Mouse (Mus musculus) hindbrain, embryonic 14.5 days (tissue): ENCODE results near the gene Magi2. TPM values are rescaled to one million over a fixed set of nuclear protein-coding genes. Genes with fewer than 3 reads are reported as not detected.

ENCODE experiments used
- ATAC-seq: fragments of 200-750 bp; cut with Nextera tagmentation; 2 replicates; pipeline ENCODE4 v1.8.0; 2017; ENCODE audit warnings: moderate number of reproducible peaks, mild to moderate bottlenecking, moderate TSS enrichment, moderate library complexity; ENCODE audit not compliant: low FRiP score
- DNase-seq: peaks from one replicate; pipeline ENCODE4 v3.0.0-alpha.2; 2015; ENCODE audit warnings: low spot score
- H3K27ac ChIP-seq: fragments of 300-500 bp; sonication (generic); 2 replicates; pipeline ENCODE4 v1.5.1; 2014; ENCODE audit warnings: mild to moderate bottlenecking, moderate library complexity
- H3K27me3 ChIP-seq: fragments of 300-500 bp; sonication (generic); 2 replicates; pipeline ENCODE4 v1.6.1; 2014; ENCODE audit warnings: mild to moderate bottlenecking, low read length, mixed read lengths; ENCODE audit not compliant: control insufficient read depth, insufficient read depth
- H3K36me3 ChIP-seq: fragments of 300-500 bp; sonication (generic); replicated peaks from 2 replicates; pipeline ENCODE4 v1.6.1; 2014; ENCODE audit not compliant: control insufficient read depth, insufficient read depth
- H3K4me1 ChIP-seq: fragments of 300-500 bp; sonication (generic); replicated peaks from 2 replicates; pipeline ENCODE4 v1.6.1; 2014; ENCODE audit warnings: antibody characterized with exemption, low read length, mixed read lengths; ENCODE audit not compliant: control insufficient read depth, insufficient read depth
- H3K4me2 ChIP-seq: fragments of 300-500 bp; sonication (generic); replicated peaks from 2 replicates; pipeline ENCODE4 v1.6.1; 2014; ENCODE audit warnings: mild to moderate bottlenecking, moderate library complexity
- H3K4me3 ChIP-seq: fragments of 300-500 bp; sonication (generic); replicated peaks from 2 replicates; pipeline ENCODE4 v1.5.1; 2014; ENCODE audit warnings: mild to moderate bottlenecking, low read length
- H3K9ac ChIP-seq: fragments of 300-500 bp; sonication (generic); 2 replicates; pipeline ENCODE4 v1.6.1; 2014
- H3K9me3 ChIP-seq: fragments of 300-500 bp; sonication (generic); 2 replicates; pipeline ENCODE4 v1.6.1; 2016; ENCODE audit warnings: low read length; ENCODE audit not compliant: control insufficient read depth
- WGBS: fragments of 180-500 bp; shearing (Covaris S2); extraction: QIAGEN DNeasy Blood & Tissue Kit; methylation state at CpG from one replicate; pipeline ENCODE4 v1.1.7; 2014; 5-methylcytosine and 5-hydroxymethylcytosine counted together
- polyA plus RNA-seq: library from polyadenylated mRNA; unstranded; fragments of >200 nt; fragmentation: Nextera tagmentation; extraction: Ambion mirVana; gene quantifications from 2 replicates; pipeline ENCODE4 v1.2.1, GENCODE M21; 2014

The Magi2 gene
- polyA plus RNA-seq, 1 experiment from 2014 or later: 25.6 TPM

GRCm38 (mm10) chr5:20227912-20228762 is 1001.3 kb downstream of the Magi2 start:
- Histone ChIP-seq H3K9me3 (no peaks in the 10 kb centered on the region), H3K36me3 (no peaks in the 10 kb centered on the region), H3K4me1 (peaks cover 9% of the 10 kb centered on the region; the same call in 1 of the 2 replicates), H3K4me2 (peak overlapping the region; percentile 32), H3K9ac (peak overlapping the region; percentile 12), H3K4me3 (peak overlapping the region; percentile 20), H3K27me3 (no peaks in the 10 kb centered on the region), H3K27ac (peak overlapping the region; percentile 57; the same call in 1 of the 2 replicates)
- DNase-seq (peak; percentile 48), ATAC-seq (peak; percentile 61)
- WGBS: 36% methylated on average over 16 of the region's 16 CpGs

DNA sequence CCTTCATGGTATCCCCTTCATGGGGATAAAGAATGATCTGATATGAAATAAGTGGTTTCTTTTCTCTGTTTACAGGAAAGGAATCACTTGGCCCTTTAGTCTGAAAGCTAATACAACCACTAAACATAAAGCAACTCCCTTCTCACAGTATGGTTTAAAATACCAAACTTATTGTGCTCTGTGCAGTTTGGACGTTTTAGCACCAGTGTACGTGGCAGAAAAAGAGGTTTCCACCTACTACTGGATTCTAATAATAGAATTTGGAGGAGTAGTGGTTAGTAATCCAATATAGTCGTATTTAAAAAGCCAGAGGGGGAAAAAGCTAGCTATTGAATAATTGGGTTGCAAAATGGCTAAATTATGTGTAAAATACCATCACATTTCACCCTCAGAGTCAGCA is 1005.1 kb downstream of the Magi2 start:
- Histone ChIP-seq H3K4me2 (no peak overlapping the region), H3K4me1 (peaks cover 4% of the 10 kb centered on the region; the same call in 1 of the 2 replicates), H3K9me3 (no peaks in the 10 kb centered on the region), H3K9ac (no peak overlapping the region), H3K4me3 (no peak overlapping the region), H3K27me3 (no peaks in the 10 kb centered on the region), H3K36me3 (no peaks in the 10 kb centered on the region), H3K27ac (no peak overlapping the region)
- ATAC-seq: no peak
- no peak for DNase-seq
- 67% methylated on average over 3 of the region's 3 CpGs for WGBS

DNA sequence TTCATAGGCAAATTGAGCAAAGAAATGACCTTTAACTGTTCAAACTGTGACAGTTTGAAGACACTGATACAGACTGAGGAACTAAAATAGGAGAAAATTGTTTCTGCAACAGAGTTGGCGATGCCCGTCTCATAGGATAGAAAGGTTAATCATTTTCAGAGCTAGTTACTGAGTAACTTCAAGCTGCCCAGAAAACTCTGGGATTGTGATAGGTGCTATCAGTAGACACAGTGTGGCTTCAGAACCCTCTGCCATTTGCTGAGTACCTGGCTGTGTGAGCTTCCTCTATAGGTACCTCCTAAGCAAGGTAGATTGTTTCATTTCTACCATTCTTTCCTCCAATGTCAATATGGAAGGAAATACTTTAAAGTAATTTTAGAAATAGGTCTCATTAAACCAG is 1014.7 kb downstream of the Magi2 start:
- no peaks in the 10 kb centered on the region for H3K27me3 ChIP-seq
- no peak overlapping the region for H3K9ac ChIP-seq
- H3K36me3 ChIP-seq: no peaks in the 10 kb centered on the region
- DNase-seq: no peak
- no peaks in the 10 kb centered on the region for H3K9me3 ChIP-seq
- no peak for ATAC-seq
- no peak overlapping the region for H3K4me2 ChIP-seq
- H3K4me3 ChIP-seq: no peak overlapping the region
- WGBS: 64% methylated on average over 2 of the region's 2 CpGs
- no peak overlapping the region; the same call in 1 of the 2 replicates for H3K27ac ChIP-seq
- H3K4me1 ChIP-seq: 0 out of 2 replicates have a peak, but pooled peaks cover 4% of the 10 kb centered on the region

DNA sequence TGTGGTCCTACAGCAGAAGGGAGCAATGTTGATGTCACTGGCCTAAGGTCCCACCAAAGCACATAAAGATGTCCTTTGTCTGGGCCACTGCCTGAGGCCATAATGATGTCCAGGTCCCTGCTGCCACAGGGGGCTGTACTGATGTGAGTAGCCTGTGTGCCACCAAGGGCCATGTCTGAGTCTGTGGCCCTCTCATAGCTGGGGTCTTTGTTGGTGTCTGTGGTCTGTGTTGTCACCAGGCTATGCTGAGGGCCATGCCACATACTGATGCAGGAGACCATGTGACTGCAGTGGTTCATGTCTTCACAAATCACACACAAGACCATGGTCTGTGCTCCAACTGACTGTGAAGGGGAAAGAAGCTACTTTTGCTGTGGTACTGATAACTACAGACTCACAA is 1015.7 kb downstream of the Magi2 start:
- no peak overlapping the region for H3K4me3 ChIP-seq
- ATAC-seq (no peak), DNase-seq (no peak)
- 0 out of 2 replicates have a peak, but pooled peaks cover 4% of the 10 kb centered on the region for H3K4me1 ChIP-seq
- H3K27me3 ChIP-seq: no peaks in the 10 kb centered on the region
- no peak overlapping the region for H3K4me2 ChIP-seq
- H3K9ac ChIP-seq: no peak overlapping the region
- no peak overlapping the region for H3K27ac ChIP-seq
- H3K9me3 ChIP-seq: no peaks in the 10 kb centered on the region
- H3K36me3 ChIP-seq: no peaks in the 10 kb centered on the region

DNA sequence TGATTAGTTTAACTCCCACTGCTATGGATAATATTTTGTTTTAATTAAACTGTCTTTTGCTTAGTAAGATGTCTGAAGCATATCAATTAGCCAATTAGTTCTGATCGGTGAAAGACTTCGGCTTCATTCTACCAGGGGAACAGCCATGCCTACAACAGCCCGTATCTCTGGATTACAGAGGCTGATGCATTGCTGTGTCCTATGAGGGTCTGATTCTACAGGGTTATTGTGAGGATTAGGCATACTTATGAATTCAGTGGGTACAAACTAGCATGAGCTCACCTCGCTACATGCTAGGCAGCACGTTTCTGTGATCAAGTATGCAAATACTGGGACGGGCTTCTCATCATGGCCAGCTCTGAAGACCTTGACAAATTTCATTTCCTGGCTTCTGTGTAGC is 1022.5 kb downstream of the Magi2 start:
- Histone ChIP-seq H3K4me2 (no peak overlapping the region), H3K4me3 (no peak overlapping the region), H3K9ac (no peak overlapping the region), H3K9me3 (no peaks in the 10 kb centered on the region), H3K27me3 (no peaks in the 10 kb centered on the region), H3K27ac (no peak overlapping the region), H3K4me1 (no peaks in the 10 kb centered on the region), H3K36me3 (no peaks in the 10 kb centered on the region)
- ATAC-seq (peak; percentile 46; the same call in 1 of the 2 replicates), DNase-seq (no peak)
- WGBS: 79% methylated on average over 6 of the region's 6 CpGs

GRCm38 (mm10) chr5:20251541-20251940 is 1024.7 kb downstream of the Magi2 start:
- WGBS: 90% methylated on average over 6 of the region's 6 CpGs

DNA sequence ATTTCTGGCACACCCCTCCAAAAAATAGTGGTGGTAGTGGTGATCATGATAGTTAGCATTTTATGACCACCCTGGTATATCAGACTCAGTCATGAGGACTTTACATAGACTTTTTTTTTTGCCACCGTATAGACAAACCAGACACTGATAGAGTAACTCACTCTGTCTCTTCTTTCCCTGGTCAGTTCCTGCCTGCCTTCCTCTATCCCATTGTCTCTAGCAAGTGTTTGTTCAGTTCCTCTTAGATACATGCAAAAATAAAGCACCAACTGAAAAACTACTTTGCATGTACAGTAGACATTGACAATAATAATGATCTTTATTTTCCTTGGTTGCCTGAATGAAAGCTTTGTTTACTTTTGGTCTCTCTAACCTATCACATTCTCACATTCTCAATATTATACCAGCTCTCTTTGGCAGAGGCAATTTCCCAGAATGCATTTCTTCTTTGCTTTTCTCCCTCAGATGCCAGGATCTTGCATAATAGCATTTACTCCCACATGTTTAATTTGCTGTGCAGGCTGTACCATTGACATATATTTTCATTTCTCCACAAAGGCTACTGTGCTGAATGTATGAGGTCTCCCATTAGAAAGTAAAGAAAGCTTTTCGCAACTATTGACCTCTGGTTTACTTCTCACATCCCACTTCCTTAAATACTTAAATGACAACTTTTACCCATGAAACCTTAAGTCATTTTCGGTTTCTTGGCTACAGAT is 1029.5 kb downstream of the Magi2 start:
- no peaks in the 10 kb centered on the region for H3K9me3 ChIP-seq
- H3K27me3 ChIP-seq: no peaks in the 10 kb centered on the region
- no peak overlapping the region for H3K27ac ChIP-seq
- no peak for DNase-seq
- H3K4me1 ChIP-seq: no peaks in the 10 kb centered on the region
- no peak overlapping the region for H3K4me2 ChIP-seq
- H3K4me3 ChIP-seq: no peak overlapping the region
- H3K36me3 ChIP-seq: no peaks in the 10 kb centered on the region
- H3K9ac ChIP-seq: no peak overlapping the region
- no peak for ATAC-seq
- 87% methylated on average over 3 of the region's 3 CpGs for WGBS

More at GRCm38 (mm10) chr5:20251541-20251940, 1024.7 kb downstream of the Magi2 start:
- Histone ChIP-seq H3K4me3 (no peak overlapping the region), H3K4me2 (no peak overlapping the region), H3K9me3 (no peaks in the 10 kb centered on the region), H3K27me3 (no peaks in the 10 kb centered on the region), H3K4me1 (no peaks in the 10 kb centered on the region), H3K36me3 (no peaks in the 10 kb centered on the region), H3K27ac (no peak overlapping the region), H3K9ac (no peak overlapping the region)
- DNase-seq: no peak
- ATAC-seq: no peak

DNA sequence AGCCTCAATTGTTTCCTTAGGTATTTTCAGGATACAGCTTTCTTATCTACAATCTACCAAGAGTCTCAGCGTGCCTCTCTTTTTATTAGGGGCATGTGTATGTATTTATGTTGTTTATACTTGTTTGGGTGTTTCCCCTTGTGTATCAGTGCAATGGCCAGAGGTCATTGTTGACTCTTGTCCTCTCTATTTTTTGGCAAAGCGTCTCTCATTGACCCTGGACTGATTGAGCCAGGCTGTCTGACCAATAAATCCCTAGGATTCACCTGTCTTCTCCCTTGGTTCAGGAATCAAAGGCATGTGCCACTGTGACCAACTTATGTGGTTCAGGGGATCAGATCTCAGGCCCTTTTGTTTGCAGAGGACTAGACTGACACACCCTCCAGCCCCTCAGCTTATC is 1030.1 kb downstream of the Magi2 start:
- DNase-seq (no peak), ATAC-seq (no peak)
- Histone ChIP-seq H3K27ac (no peak overlapping the region), H3K36me3 (no peaks in the 10 kb centered on the region), H3K27me3 (no peaks in the 10 kb centered on the region), H3K4me1 (no peaks in the 10 kb centered on the region), H3K9me3 (no peaks in the 10 kb centered on the region), H3K9ac (no peak overlapping the region), H3K4me2 (no peak overlapping the region), H3K4me3 (no peak overlapping the region)
- 75% methylated on average over 2 of the region's 2 CpGs for WGBS

- Histone ChIP-seq H3K36me3 (no peaks in the 10 kb centered on the region), H3K9ac (no peak overlapping the region), H3K4me2 (no peak overlapping the region), H3K4me1 (no peaks in the 10 kb centered on the region), H3K4me3 (no peak overlapping the region), H3K27ac (no peak overlapping the region), H3K27me3 (no peaks in the 10 kb centered on the region), H3K9me3 (no peaks in the 10 kb centered on the region)
- DNase-seq (no peak), ATAC-seq (no peak)
- WGBS: 78% methylated on average over 4 of the region's 4 CpGs
These were observed 1030.6 kb downstream of the Magi2 start for GRCm38 (mm10) chr5:20257419-20257818.
